Mouse (Mus musculus) thymus, adult 2 months (tissue): ENCODE results near the gene Map3k4. TPM values are rescaled to one million over a fixed set of nuclear protein-coding genes. Genes with fewer than 3 reads are reported as not detected.
"Not testable (repeated sequence)": the region's sequence is repeated elsewhere in the genome, so short reads cannot be mapped to it uniquely, and the experiment has no call there.

Experiments
- DNase-seq: peaks from one replicate; pipeline ENCODE4 v3.0.0; 2021
- H3K27ac ChIP-seq: fragments of 200-500 bp; 2 replicates; pipeline ENCODE4 v1.5.1; 2012; ENCODE audit warnings: low read length, control low read depth; ENCODE audit not compliant: control insufficient read depth, insufficient read depth
- H3K27me3 ChIP-seq: fragments of 200-500 bp; 2 replicates; pipeline ENCODE4 v1.6.1; 2012; ENCODE audit warnings: mild to moderate bottlenecking, low read length, moderate library complexity, mixed read lengths; ENCODE audit not compliant: control insufficient read depth, insufficient read depth
- H3K36me3 ChIP-seq: fragments of 200-500 bp; 2 replicates; pipeline ENCODE4 v1.6.1; 2012; ENCODE audit warnings: mild to moderate bottlenecking, low read length, moderate library complexity; ENCODE audit not compliant: control insufficient read depth, insufficient read depth
- H3K4me1 ChIP-seq: fragments of 200-500 bp; replicated peaks from 2 replicates; pipeline ENCODE4 v1.6.1; 2012; ENCODE audit warnings: low read length; ENCODE audit not compliant: control insufficient read depth, insufficient read depth
- H3K4me3 ChIP-seq: fragments of 200-500 bp; 2 replicates; pipeline ENCODE4 v1.5.1; 2012; ENCODE audit warnings: mild to moderate bottlenecking, low read length, control low read depth, moderate library complexity; ENCODE audit not compliant: control insufficient read depth, insufficient read depth
- CTCF ChIP-seq: fragments of 200-500 bp; IDR thresholded peaks from 2 replicates; pipeline ENCODE4 v1.5.1; 2012; ENCODE audit warnings: mild to moderate bottlenecking, control low read depth, low read length, moderate library complexity, borderline replicate concordance; ENCODE audit not compliant: control insufficient read depth, poor library complexity, insufficient read depth; ENCODE audit errors: extremely low read depth
- POLR2A ChIP-seq: fragments of 200-500 bp; IDR thresholded peaks from 2 replicates; pipeline ENCODE4 v1.6.1; 2012; ENCODE audit warnings: mild to moderate bottlenecking, low read length, control low read depth, moderate library complexity; ENCODE audit not compliant: control insufficient read depth, poor library complexity, insufficient read depth; ENCODE audit errors: extremely low read depth
- WGBS: fragments of 180-500 bp; shearing (Covaris S2); methylation state at CpG from one replicate; pipeline ENCODE4 v1.1.7; 2018; 5-methylcytosine and 5-hydroxymethylcytosine counted together
- polyA plus RNA-seq: library from polyadenylated mRNA; depleted of rRNA; stranded (reverse); fragments of >200 nt; gene quantifications from 2 replicates; pipeline ENCODE4 v1.2.3, GENCODE M21; 2012

The Map3k4 gene
- polyA plus RNA-seq, 1 experiment, result 27.7 TPM

DNA sequence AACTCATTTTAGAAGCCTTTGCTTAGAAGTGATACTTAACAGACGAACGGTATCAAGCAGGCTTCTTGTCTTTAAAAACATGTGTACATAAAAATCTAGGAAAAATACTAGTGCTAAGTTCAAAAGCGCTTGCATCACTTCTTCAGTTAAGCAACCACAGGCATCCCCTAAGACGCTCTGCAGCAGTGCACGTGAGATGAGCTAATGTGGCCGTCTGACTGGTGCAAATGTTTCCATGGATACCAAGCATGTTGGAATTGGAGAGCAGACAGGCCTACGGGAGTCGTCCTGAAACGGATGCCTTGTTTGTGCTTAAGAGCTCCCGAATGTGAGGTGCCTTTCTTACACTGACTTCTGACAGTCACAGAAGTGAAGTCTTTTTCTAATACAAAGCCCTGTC is 27.9 kb downstream of the Map3k4 start:
- WGBS, result 91% methylated on average over 10 of the region's 10 CpGs
- TF ChIP-seq POLR2A, result no peak
- TF ChIP-seq CTCF, result no peak
- no peak for DNase-seq
- H3K27ac ChIP-seq, result no peak overlapping the region
- H3K36me3 ChIP-seq, result no peaks in the 10 kb centered on the region
- H3K4me3 ChIP-seq, result no peak overlapping the region
- no peaks in the 10 kb centered on the region for H3K4me1 ChIP-seq
- no peaks in the 10 kb centered on the region for H3K27me3 ChIP-seq

DNA sequence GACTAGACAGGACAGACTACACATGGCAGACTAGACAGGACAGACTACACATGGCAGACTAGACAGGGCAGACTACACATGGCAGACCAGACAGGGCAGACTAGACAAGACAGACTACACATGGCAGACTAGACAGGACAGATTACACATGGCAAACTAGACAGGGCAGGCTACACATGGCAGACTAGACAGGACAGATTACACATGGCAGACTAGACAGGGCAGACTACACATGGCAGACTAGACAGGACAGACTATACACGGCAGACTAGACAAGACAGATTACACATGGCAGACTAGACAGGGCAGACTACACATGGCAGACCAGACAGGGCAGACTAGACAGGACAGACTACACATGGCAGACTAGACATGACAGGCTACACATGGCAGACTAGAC is 28.8 kb downstream of the Map3k4 start:
- H3K4me1 ChIP-seq, DNase-seq, H3K36me3 ChIP-seq, H3K27ac ChIP-seq, H3K27me3 ChIP-seq, H3K4me3 ChIP-seq: not testable (repeated sequence)
- 94% methylated on average over 1 of the region's 1 CpGs for WGBS

DNA sequence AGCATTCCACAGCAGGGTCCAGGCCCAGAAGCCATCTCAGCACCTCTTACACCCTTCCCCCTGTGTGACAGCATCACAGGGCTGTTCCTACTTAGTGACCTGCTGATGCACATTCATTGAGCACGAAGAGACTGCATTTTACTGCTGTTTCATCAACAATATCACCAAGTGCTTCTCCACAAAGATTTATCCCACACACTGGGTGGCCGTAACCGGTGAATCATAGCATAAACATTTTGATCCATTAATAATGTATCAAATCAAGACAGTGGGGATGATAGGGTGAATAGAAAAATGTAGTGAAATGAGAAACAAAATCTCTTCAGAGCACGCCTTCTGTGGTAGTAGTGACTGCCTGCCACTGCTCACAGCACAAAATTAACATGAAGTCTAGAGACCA is 29.7 kb downstream of the Map3k4 start:
- no peaks in the 10 kb centered on the region for H3K27me3 ChIP-seq
- no peak for DNase-seq
- 98% methylated on average over 4 of the region's 4 CpGs for WGBS
- H3K4me1 ChIP-seq, result no peaks in the 10 kb centered on the region
- no peak overlapping the region for H3K4me3 ChIP-seq
- no peaks in the 10 kb centered on the region for H3K36me3 ChIP-seq
- no peak overlapping the region for H3K27ac ChIP-seq
- no peak for TF ChIP-seq POLR2A
- TF ChIP-seq CTCF, result no peak

DNA sequence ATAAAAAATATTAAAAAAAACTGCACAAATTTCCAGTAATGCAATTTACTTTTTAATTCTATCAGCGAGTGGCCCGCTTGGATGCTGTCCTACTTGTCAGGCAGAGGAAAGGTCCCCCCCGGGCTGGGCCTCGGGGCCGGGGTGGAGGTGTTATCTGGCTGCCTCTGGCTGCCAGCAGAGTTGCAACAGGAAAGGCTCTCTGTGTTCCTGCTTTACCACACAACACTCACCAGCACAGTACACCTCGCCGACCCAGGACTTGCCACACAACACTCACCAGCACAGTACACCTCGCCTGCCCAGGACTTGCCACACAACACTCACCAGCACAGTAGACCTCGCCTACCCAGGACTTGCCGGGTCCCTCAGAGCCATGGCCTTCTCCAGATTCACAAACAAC is 38.8 kb downstream of the Map3k4 start:
- TF ChIP-seq POLR2A, result no peak
- TF ChIP-seq CTCF, result no peak
- Histone ChIP-seq H3K4me3 (no peak overlapping the region), H3K4me1 (no peaks in the 10 kb centered on the region), H3K27me3 (no peaks in the 10 kb centered on the region), H3K27ac (no peak overlapping the region), H3K36me3 (peaks cover 7% of the 10 kb centered on the region)
- DNase-seq, result no peak
- WGBS, result 88% methylated on average over 10 of the region's 10 CpGs

DNA sequence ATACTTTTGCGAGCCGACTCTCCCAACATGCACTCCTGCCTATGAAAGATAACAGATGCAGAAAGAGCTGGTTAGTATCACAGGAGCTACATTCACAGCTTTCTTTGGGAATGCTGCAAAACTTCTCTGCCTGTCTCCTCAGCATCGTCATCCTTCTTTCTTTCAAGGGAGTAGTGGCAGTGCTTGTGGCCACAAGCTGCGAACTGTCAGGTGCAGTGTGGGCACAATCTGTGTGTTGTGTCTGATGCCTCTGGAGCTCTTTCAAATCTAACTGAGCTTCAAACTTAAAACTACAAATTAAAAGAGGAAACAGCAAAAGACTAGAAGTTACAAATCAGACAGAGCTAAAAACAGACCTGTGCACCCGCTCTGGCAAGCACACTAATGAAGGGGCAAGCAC is 40.5 kb downstream of the Map3k4 start:
- H3K4me1 ChIP-seq, result no peaks in the 10 kb centered on the region
- 86% methylated on average over 5 of the region's 5 CpGs for WGBS
- H3K4me3 ChIP-seq, result no peak overlapping the region
- H3K27ac ChIP-seq, result no peak overlapping the region
- DNase-seq, result no peak
- H3K36me3 ChIP-seq, result peaks cover 7% of the 10 kb centered on the region
- TF ChIP-seq POLR2A (no peak), CTCF (no peak)
- H3K27me3 ChIP-seq, result no peaks in the 10 kb centered on the region

DNA sequence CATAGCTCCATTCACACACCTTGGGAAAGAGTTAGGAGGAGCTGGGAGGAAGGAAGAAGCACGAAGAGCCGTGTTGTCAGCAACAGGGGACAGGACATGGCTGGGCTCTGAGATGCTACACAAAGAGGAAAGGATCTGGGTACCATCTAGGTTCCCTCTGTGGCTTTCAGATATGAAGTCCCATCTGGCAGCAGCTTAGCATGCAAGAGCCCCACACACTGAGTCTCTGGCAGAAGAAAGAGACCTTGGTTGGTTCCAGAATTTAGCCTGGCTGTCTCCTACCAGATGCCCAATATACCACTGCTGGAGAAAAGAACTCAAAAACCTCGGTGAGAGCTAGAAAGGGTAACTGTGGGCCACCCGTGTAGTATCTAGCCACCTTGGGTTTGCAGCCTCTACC is 41.3 kb downstream of the Map3k4 start:
- WGBS, result 92% methylated on average over 4 of the region's 4 CpGs
- Histone ChIP-seq H3K36me3 (peaks cover 7% of the 10 kb centered on the region), H3K4me1 (no peaks in the 10 kb centered on the region), H3K4me3 (no peak overlapping the region), H3K27me3 (no peaks in the 10 kb centered on the region), H3K27ac (no peak overlapping the region)
- DNase-seq, result no peak
- no peak for TF ChIP-seq CTCF
- no peak for TF ChIP-seq POLR2A

DNA sequence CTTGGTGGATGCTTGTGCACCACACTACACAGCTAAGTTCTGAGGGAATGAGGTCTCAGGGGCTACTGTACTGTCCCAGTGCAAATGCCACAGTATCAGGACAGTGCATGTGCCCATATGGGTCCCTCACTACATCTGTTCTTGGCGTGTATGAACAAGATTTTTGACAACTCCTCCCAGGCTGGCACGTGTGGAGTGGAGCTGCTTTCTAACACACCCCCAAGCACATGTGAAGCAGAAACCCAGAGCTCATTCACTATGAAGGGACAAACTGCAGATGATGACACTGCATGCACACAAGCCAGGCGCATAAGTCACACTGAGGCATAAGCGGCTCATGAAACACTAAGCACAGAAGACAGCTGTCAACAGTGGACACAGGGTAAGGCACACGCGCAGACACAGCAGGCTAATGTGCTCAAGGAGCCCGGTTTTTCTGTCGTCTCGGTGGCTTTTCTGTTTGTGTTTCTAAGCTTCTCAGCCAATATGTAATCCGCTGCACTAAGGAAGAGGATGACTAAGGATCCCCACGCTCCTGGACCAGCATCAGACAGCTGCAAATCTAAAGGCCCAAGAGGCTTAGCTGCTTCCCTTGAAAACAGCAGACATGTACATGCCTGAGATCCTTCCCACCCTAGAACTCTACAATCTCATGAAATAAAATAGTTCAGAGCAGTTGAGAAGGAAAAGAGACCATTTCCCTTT is 41.9 kb downstream of the Map3k4 start:
- Histone ChIP-seq H3K27me3 (no peaks in the 10 kb centered on the region), H3K36me3 (peaks cover 11% of the 10 kb centered on the region), H3K27ac (no peak overlapping the region), H3K4me3 (no peak overlapping the region), H3K4me1 (no peaks in the 10 kb centered on the region)
- DNase-seq, result no peak
- TF ChIP-seq CTCF (no peak), POLR2A (no peak)
- 98% methylated on average over 11 of the region's 11 CpGs for WGBS

DNA sequence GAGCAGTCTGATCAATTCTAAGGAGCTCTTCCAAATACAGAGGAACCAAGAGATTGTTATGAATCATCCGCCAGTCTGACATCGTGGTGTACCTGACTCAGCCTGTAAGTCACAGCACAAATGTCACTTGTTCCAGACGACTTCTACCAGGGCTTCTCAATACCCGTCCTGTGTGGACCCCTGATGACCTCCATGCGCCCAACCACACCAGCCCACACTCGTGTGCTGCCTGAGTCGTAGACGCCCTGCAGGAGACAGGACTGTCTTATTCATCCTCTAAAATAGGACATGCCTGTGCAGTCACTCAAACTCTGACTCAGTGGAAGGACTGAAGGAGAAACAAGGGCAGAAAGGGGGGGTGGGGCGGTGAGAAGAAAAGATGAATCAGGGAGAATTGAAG is 42.8 kb downstream of the Map3k4 start:
- peaks cover 15% of the 10 kb centered on the region for H3K36me3 ChIP-seq
- no peak overlapping the region for H3K27ac ChIP-seq
- 96% methylated on average over 9 of the region's 9 CpGs for WGBS
- no peak overlapping the region for H3K4me3 ChIP-seq
- DNase-seq, result no peak
- no peak for TF ChIP-seq POLR2A
- no peak for TF ChIP-seq CTCF
- H3K27me3 ChIP-seq, result no peaks in the 10 kb centered on the region
- H3K4me1 ChIP-seq, result no peaks in the 10 kb centered on the region
